Mouse (Mus musculus) heart, adult 8-10 months (tissue): ENCODE measurements at regions not wholly inside any gene's neighbourhood (a gene's known extent, or its start where the extent isn't known, plus 50 kb on each side); places are given as distances from the start of the nearest gene placed in this dataset.
"Not testable (repeated sequence)": the region's sequence is repeated elsewhere in the genome, so short reads cannot be mapped to it uniquely, and the experiment has no call there.

ENCODE experiments used
- DNase-seq: peaks from one replicate; pipeline ENCODE4 v3.0.0; 2022; ENCODE audit warnings: low spot score

DNA sequence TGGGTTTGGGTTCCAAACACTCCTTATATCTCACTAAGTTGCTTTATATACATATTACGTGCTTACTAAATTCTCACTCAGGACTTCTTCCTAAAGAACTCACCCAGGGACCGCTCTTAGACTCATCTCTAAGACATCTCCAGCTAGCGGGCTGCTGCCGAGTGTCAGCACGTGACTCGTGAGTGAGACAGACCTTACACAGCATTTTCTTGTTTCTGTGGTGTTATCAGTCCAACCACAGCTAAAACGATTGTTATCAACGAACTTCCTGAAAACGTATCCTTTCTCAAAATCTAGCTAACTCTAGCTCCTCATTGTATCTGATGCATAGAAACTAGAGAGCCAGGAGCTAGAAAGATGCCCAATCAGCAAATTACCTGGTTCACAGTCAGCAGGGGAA lies 168.7 kb upstream of the Mon1b start:
- DNase-seq: no peak

DNA sequence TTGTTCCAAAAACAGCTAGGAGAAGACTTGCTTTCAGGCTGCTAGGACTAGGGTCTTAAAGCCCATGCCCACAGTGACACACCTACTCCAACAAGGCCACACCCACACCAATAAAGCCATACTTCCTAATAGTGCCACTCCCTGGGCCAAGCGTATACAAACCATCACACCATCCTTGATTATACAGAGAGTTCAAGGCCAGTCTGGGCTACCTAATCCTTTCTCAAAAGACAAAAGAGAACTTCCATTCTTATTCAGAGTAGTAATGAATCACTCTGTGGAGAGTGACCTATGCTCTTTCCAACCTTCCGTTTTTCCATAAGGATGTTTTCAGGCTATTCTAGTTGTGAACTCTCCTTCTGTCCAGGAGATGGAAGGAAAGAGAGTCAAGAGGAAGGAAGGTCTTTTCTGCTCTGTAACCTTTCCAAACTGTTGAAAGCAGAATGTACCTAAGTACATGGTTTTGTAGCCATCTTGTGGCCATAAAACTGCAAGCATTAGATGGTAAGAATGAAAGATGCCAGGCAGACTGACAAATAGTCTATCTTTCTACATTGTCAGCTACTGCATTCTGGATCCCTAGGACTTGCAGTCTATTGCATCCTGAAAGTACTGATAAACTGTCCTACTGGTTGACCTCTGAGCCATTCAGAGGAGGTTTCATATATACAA lies 145.8 kb upstream of the Mon1b start:
- no peak for DNase-seq

GRCm38 (mm10) chr8:113490891-113491290 lies 144.5 kb upstream of the Mon1b start:
- no peak for DNase-seq

GRCm38 (mm10) chr8:113496896-113497295 lies 138.5 kb upstream of the Mon1b start:
- DNase-seq: no peak

DNA sequence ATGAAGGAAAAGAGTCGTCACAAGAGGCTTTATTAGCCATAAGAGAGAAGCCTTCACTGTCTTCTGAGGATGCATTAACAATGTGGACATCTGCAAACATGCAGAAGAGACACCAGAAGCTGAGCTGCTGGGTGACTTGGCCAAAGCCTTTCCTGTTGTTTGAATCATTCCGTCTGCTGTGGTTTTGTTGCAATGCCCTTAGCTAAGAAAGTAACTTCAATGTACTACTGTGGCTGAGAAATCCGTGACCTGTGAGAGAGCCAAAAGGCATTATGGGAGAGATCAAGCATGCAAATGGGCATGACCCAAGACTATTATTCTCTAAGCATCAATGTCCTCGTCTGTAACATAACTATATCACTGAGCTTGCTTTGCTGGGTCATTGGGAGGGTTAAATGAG lies 132.7 kb upstream of the Mon1b start:
- DNase-seq: no peak

- DNase-seq: no peak
Measured at GRCm38 (mm10) chr8:113512856-113513255, 122.5 kb upstream of the Mon1b start.

DNA sequence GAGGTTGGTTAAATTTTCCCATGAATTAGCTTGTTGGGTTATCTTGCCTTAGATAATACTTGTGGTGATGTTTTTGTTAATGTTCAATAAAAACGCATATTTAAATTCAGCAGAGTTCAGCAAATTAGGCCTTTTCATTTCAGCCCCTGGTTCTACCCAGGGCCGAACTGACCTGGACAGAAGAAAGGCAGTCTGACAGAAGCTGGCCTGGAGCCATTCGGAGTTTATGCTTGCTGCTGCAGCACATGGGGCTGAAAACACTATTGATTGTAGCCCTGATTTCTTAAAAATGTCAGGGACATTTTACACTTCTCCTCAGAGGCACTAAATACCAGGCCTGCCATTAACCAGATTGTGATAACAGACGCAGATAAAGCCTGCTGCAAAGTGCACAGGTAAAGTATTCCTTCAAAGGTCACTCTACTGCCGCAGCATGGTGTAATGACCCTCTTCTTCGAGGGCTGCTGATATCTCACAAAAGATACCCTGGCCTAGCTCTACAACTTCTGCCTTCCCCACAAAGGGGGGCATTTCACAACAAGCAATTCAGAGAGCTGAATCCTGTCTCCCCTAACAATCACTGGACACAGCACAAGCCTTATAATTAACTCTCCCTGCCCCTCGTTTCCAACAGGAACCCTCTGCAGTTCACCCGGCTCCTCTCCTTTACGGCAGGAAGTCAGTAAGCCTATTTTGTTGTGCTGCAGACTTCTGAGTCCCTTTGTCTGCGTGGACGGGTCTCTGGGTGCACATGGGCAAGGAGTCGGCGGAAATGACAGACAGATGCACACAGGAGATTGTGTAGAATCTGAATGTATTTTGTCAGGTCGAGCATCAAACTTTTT lies 121.3 kb upstream of the Mon1b start:
- no peak for DNase-seq

GRCm38 (mm10) chr8:113514731-113515375 lies 120.5 kb upstream of the Mon1b start:
- not testable (repeated sequence) for DNase-seq

DNA sequence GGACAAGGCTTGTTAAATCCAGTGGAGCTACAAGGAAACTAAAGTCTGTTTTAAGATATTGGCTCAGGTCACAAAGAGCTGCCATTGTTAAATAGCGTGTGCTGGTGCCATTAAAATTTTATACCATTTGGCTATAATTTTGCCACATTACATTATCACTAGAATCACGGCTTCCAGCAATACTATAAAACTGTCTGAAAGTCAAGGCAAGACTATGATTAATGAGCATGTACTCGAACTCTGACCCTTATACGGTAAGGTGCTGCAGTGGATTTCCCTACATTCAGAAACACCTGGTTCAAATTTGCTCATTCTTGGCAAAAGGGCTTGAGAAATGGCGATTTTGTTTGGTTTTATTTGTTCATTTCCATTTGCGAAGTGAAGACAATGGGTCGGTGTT lies 119.2 kb upstream of the Mon1b start:
- no peak for DNase-seq

DNA sequence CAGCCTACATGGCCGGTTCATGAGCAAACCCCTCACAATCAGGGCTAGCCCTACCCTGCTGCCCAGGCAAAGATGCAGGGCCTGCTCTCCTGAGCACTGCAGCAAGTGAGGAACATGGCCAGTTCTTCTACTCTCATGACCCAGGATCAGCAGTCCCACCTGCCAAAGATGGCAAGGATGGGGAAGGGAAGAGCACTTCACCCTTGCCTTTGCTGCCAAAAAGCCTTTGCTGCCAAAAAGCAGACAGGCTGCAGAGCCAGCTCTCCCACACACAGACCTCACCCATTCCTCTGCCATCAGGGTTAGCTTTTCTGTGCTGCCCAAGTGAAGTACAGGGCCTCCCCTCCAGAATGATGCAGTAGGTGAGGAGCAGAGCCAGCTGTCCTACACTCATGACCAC lies 117.5 kb upstream of the Mon1b start:
- no peak for DNase-seq

DNA sequence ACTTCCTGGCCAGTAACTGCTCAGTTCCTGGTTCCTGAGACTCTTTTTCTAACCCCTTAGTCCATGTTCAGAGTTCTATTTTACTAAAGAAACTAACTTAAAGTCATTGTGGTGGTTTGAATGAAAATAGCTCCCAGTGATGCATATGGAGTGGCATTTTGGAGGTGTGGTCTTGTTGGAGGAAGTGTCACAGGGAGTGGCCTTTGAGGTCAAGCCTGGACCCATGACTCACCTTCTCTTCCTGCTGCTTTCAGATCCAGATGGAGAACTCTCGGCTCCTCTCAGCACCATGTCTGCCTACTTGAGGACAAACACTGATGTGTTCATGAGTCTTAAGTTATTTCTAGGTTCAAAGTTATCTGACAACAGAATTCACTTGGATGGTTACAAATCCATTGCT lies 111.8 kb upstream of the Mon1b start:
- no peak for DNase-seq

GRCm38 (mm10) chr8:113531116-113531665 lies 104.2 kb upstream of the Mon1b start:
- DNase-seq: no peak

GRCm38 (mm10) chr8:113532881-113533280 lies 102.5 kb upstream of the Mon1b start:
- no peak for DNase-seq

DNA sequence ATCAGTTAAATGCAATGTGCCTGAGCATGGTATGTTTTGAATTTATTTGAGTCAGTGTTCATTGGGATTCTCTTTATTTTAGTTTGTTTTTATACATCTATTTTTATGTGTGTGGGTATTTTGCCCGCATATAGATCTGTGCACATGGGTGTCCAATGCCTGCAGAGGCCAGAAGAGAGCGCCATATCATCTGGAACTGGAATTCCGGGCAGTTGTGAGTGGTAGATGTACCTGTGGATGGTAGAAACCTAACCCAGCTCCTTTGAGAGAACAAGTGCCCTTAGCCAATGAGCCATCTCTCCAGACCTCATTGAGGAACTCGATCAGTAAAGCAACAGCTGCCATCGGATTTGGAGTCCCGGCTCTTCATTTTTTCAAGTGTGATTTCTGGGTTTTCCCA lies 94.0 kb upstream of the Mon1b start:
- no peak for DNase-seq

- no peak for DNase-seq
Measured at GRCm38 (mm10) chr8:113542082-113542481, 93.3 kb upstream of the Mon1b start.

DNA sequence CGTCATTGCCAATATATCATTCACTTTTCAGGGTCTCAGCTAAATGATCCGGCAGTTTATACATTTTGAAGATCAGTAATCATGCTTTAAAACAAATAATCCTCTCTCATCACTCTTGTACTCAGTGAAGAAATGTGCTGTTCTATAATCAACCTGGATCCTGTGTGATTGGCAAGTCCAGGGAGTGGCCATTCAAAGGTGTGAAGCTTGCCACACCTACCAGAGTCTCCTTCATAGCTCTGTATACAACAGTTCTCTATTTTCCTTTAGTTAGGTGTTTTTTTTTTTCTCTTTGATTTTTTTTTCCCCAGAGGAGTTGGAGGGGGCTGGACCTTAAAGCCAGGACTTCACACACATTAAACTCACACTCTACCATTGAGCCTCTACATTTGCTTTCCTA lies 92.7 kb upstream of the Mon1b start:
- DNase-seq: no peak

- no peak for DNase-seq
Measured at GRCm38 (mm10) chr8:113549200-113549599, 86.2 kb upstream of the Mon1b start.

- DNase-seq: no peak
Measured at GRCm38 (mm10) chr8:113551454-113552273, 83.7 kb upstream of the Mon1b start.

- DNase-seq: no peak
Measured at GRCm38 (mm10) chr8:113552826-113553225, 82.6 kb upstream of the Mon1b start.

GRCm38 (mm10) chr8:113554700-113555455 lies 80.5 kb upstream of the Mon1b start:
- DNase-seq: no peak

- no peak for DNase-seq
Measured at GRCm38 (mm10) chr8:113556994-113557393, 78.4 kb upstream of the Mon1b start.
